16 mouse cellular contexts compared by ENCODE assay signal in genomic region chrX:60743020-60743707, GRCm38 (mm10).
"Had no signal": no experiment of that assay in that cellular context is flagged by ENCODE, and none has a peak within 500 bp of the region (broad histone marks: within the 10 kb centered on the region; RNA-seq: fewer than 3 reads in every experiment).

No protein-coding gene starts in this region.

- H3K36me3 ChIP-seq: limb, embryonic 13.5 days; liver, embryonic 15.5 days; midbrain, embryonic 10.5 days; midbrain, embryonic 15.5 days; neural tube, embryonic 13.5 days had no signal

- H3K27me3 ChIP-seq: limb, embryonic 13.5 days; liver, embryonic 15.5 days; midbrain, embryonic 15.5 days; neural tube, embryonic 13.5 days had no signal

- H3K4me3 ChIP-seq: limb, embryonic 13.5 days; liver, embryonic 15.5 days; midbrain, embryonic 10.5 days; midbrain, embryonic 15.5 days; neural tube, embryonic 13.5 days had no signal

- ATAC-seq: lung, postnatal 0 days; midbrain, embryonic 15.5 days had no signal

- H3K27ac ChIP-seq: limb, embryonic 13.5 days; liver, embryonic 15.5 days; midbrain, embryonic 10.5 days; midbrain, embryonic 15.5 days; neural tube, embryonic 13.5 days; stomach, postnatal 0 days had no signal

- DNase-seq: kidney, adult 18-20 months; kidney, postnatal 10 days; kidney, postnatal 4 days; left cerebral cortex, postnatal 4 days; lung, adult 2 months; lung, postnatal 4 days; thymus, adult 2 months; thymus, postnatal 25 days had no signal

- H3K4me2 ChIP-seq: limb, embryonic 13.5 days; liver, embryonic 11.5 days; liver, embryonic 15.5 days; midbrain, embryonic 15.5 days; neural tube, embryonic 13.5 days had no signal

- H3K9ac ChIP-seq: limb, embryonic 13.5 days; liver, embryonic 15.5 days; midbrain, embryonic 15.5 days; neural tube, embryonic 13.5 days had no signal

- H3K4me1 ChIP-seq: limb, embryonic 13.5 days; liver, embryonic 15.5 days; midbrain, embryonic 10.5 days; midbrain, embryonic 15.5 days; neural tube, embryonic 13.5 days had no signal

- H3K9me3 ChIP-seq: limb, embryonic 13.5 days; liver, embryonic 15.5 days; midbrain, embryonic 10.5 days; midbrain, embryonic 15.5 days; neural tube, embryonic 13.5 days had no signal
